Mouse (Mus musculus) brown adipose tissue, adult 24 weeks (tissue): Measurements from ENCODE around the gene Ticrr. TPM values are rescaled to one million over a fixed set of nuclear protein-coding genes. Genes with fewer than 3 reads are reported as not detected.

Source experiments
- H3K27ac ChIP-seq: fragments of 200-500 bp; replicated peaks from 2 replicates; pipeline ENCODE4 v1.5.1; 2012; ENCODE audit warnings: low read depth, mild to moderate bottlenecking, low read length
- H3K4me1 ChIP-seq: fragments of 200-500 bp; 2 replicates; pipeline ENCODE4 v1.6.1; 2012; ENCODE audit warnings: low read length, mixed read lengths; ENCODE audit not compliant: control insufficient read depth, insufficient read depth, insufficient read length
- H3K4me3 ChIP-seq: fragments of 200-500 bp; 2 replicates; pipeline ENCODE4 v1.5.1; 2012; ENCODE audit warnings: low read depth, mild to moderate bottlenecking, low read length, moderate library complexity; ENCODE audit not compliant: insufficient read depth
- polyA plus RNA-seq: library from polyadenylated mRNA; stranded (reverse); fragments of >200 nt; gene quantifications from 2 replicates; pipeline ENCODE4 v1.2.4, GENCODE M21; 2012; ENCODE audit not compliant: missing spikeins, insufficient read depth, insufficient read length

The Ticrr gene
- polyA plus RNA-seq, 1 experiment, result not detected

GRCm38 (mm10) chr7:79654586-79654985 is 5.4 kb upstream of the Ticrr start:
- H3K4me3 ChIP-seq, result no peak overlapping the region
- no peak overlapping the region for H3K27ac ChIP-seq

GRCm38 (mm10) chr7:79660291-79661150 is 525 bp downstream of the Ticrr start:
- Histone ChIP-seq H3K27ac (no peak overlapping the region), H3K4me3 (peak overlapping the region; percentile 60), H3K4me1 (no peaks in the 10 kb centered on the region)

More at GRCm38 (mm10) chr7:79654586-79654985, 5.4 kb upstream of the Ticrr start:
- H3K4me1 ChIP-seq, result no peaks in the 10 kb centered on the region

GRCm38 (mm10) chr7:79661253-79661890 is 1.4 kb downstream of the Ticrr start:
- Histone ChIP-seq H3K4me3 (peak overlapping the region; percentile 60), H3K4me1 (no peaks in the 10 kb centered on the region), H3K27ac (no peak overlapping the region)

GRCm38 (mm10) chr7:79666690-79667089 is 6.7 kb downstream of the Ticrr start:
- Histone ChIP-seq H3K4me1 (no peaks in the 10 kb centered on the region), H3K4me3 (no peak overlapping the region), H3K27ac (no peak overlapping the region)

- no peak overlapping the region for H3K27ac ChIP-seq
- no peaks in the 10 kb centered on the region for H3K4me1 ChIP-seq
- no peak overlapping the region for H3K4me3 ChIP-seq
These were observed 11.1 kb downstream of the Ticrr start for GRCm38 (mm10) chr7:79670900-79671604.

- H3K4me1 ChIP-seq, result no peaks in the 10 kb centered on the region
- H3K4me3 ChIP-seq, result no peak overlapping the region
- no peak overlapping the region for H3K27ac ChIP-seq
These were observed 19.2 kb downstream of the Ticrr start for GRCm38 (mm10) chr7:79679186-79679585.

- Histone ChIP-seq H3K4me1 (no peaks in the 10 kb centered on the region), H3K4me3 (no peak overlapping the region), H3K27ac (no peak overlapping the region)
These were observed 20.2 kb downstream of the Ticrr start for GRCm38 (mm10) chr7:79680231-79680630.

GRCm38 (mm10) chr7:79696495-79696894 is 36.5 kb downstream of the Ticrr start:
- H3K27ac ChIP-seq, result no peak overlapping the region
- H3K4me1 ChIP-seq, result no peaks in the 10 kb centered on the region
- H3K4me3 ChIP-seq, result no peak overlapping the region

- no peaks in the 10 kb centered on the region for H3K4me1 ChIP-seq
- no peak overlapping the region for H3K4me3 ChIP-seq
These were observed 42.8 kb downstream of the Ticrr start for GRCm38 (mm10) chr7:79702755-79703154.

GRCm38 (mm10) chr7:79705210-79705609 is 45.2 kb downstream of the Ticrr start:
- no peaks in the 10 kb centered on the region for H3K4me1 ChIP-seq
- no peak overlapping the region for H3K27ac ChIP-seq
- H3K4me3 ChIP-seq, result no peak overlapping the region

More at GRCm38 (mm10) chr7:79702755-79703154, 42.8 kb downstream of the Ticrr start:
- no peak overlapping the region for H3K27ac ChIP-seq

GRCm38 (mm10) chr7:79710130-79710607 is 50.2 kb downstream of the Ticrr start:
- Histone ChIP-seq H3K27ac (no peak overlapping the region), H3K4me1 (peaks cover 2% of the 10 kb centered on the region; the same call in 1 of the 2 replicates), H3K4me3 (peak overlapping the region; percentile 35)

- H3K27ac ChIP-seq, result no peak overlapping the region
- H3K4me3 ChIP-seq, result no peak overlapping the region
- peaks cover 2% of the 10 kb centered on the region; the same call in 1 of the 2 replicates for H3K4me1 ChIP-seq
These were observed 50.8 kb downstream of the Ticrr start for GRCm38 (mm10) chr7:79710831-79711230.

- no peak within 1 kb of the TSS for H3K27ac ChIP-seq
- H3K4me3 ChIP-seq, result peak within 1 kb of the TSS; percentile 82
- peaks cover 2% of the 10 kb centered on the region; the same call in 1 of the 2 replicates for H3K4me1 ChIP-seq
These were observed 55.4 kb downstream of the Ticrr start, which contains the start of gene Kif7 for GRCm38 (mm10) chr7:79715187-79715981. Gene Kif7, minus strand, starts transcription at chr7:79715720.

GRCm38 (mm10) chr7:79721386-79721977 is 61.5 kb downstream of the Ticrr start:
- Histone ChIP-seq H3K4me1 (peaks cover 7% of the 10 kb centered on the region; the same call in 1 of the 2 replicates), H3K4me3 (peak overlapping the region; percentile 60), H3K27ac (peak overlapping the region; percentile 82)
